Mouse (Mus musculus) neural tube, embryonic 11.5 days (tissue): ENCODE results near the gene Adamts8. TPM values are rescaled to one million over a fixed set of nuclear protein-coding genes. Genes with fewer than 3 reads are reported as not detected.

Experiments used
- ATAC-seq: fragments of 200-750 bp; cut with Nextera tagmentation; 2 replicates; pipeline ENCODE4 v1.8.0; 2017; ENCODE audit warnings: moderate number of reproducible peaks, mild to moderate bottlenecking, moderate TSS enrichment, moderate library complexity; ENCODE audit not compliant: insufficient read depth, low FRiP score, low TSS enrichment
- DNase-seq: peaks from one replicate; pipeline ENCODE4 v3.0.0-alpha.2; 2015; ENCODE audit warnings: low spot score
- H3K27ac ChIP-seq: fragments of 300-500 bp; sonication (generic); 2 replicates; pipeline ENCODE4 v1.5.1; 2014; ENCODE audit warnings: low read depth, mild to moderate bottlenecking, low read length
- H3K27me3 ChIP-seq: fragments of 300-500 bp; sonication (generic); 2 replicates; pipeline ENCODE4 v1.6.1; 2014; ENCODE audit warnings: mild to moderate bottlenecking, low read length, mixed read lengths; ENCODE audit not compliant: control insufficient read depth, insufficient read depth
- H3K36me3 ChIP-seq: fragments of 300-500 bp; sonication (generic); 2 replicates; pipeline ENCODE4 v1.6.1; 2014; ENCODE audit warnings: mild to moderate bottlenecking, low read length, moderate library complexity, mixed read lengths; ENCODE audit not compliant: control insufficient read depth, insufficient read depth
- H3K4me1 ChIP-seq: fragments of 300-500 bp; sonication (generic); 2 replicates; pipeline ENCODE4 v1.6.1; 2014; ENCODE audit warnings: low read length, mixed read lengths; ENCODE audit not compliant: control insufficient read depth, insufficient read depth
- H3K4me2 ChIP-seq: fragments of 300-500 bp; sonication (generic); 2 replicates; pipeline ENCODE4 v1.6.1; 2014; ENCODE audit warnings: low read depth, mild to moderate bottlenecking, moderate library complexity
- H3K4me3 ChIP-seq: fragments of 300-500 bp; sonication (generic); 2 replicates; pipeline ENCODE4 v1.5.1; 2014; ENCODE audit warnings: low read depth, low read length
- H3K9ac ChIP-seq: fragments of 300-500 bp; sonication (generic); 2 replicates; pipeline ENCODE4 v1.6.1; 2014; ENCODE audit warnings: mild to moderate bottlenecking, low read length
- H3K9me3 ChIP-seq: fragments of 300-500 bp; sonication (generic); 2 replicates; pipeline ENCODE4 v1.6.1; 2016; ENCODE audit warnings: low read length; ENCODE audit not compliant: control insufficient read depth
- WGBS: fragments of 180-500 bp; shearing (Covaris S2); extraction: QIAGEN DNeasy Blood & Tissue Kit; methylation state at CpG from one replicate; pipeline ENCODE4 v1.1.7; 2014; 5-methylcytosine and 5-hydroxymethylcytosine counted together
- polyA plus RNA-seq: library from polyadenylated mRNA; unstranded; fragments of >200 nt; fragmentation: Nextera tagmentation; extraction: Ambion mirVana; gene quantifications from 2 replicates; pipeline ENCODE4 v1.2.1, GENCODE M21; 2014

Gene Adamts8
- polyA plus RNA-seq, 1 experiment from 2014 or later = 0.46 TPM

GRCm38 (mm10) chr9:30953287-30953686 lies 10.9 kb downstream of the Adamts8 start:
- Histone ChIP-seq H3K27ac (no peak overlapping the region), H3K27me3 (no peaks in the 10 kb centered on the region), H3K9ac (no peak overlapping the region), H3K4me3 (no peak overlapping the region), H3K36me3 (no peaks in the 10 kb centered on the region), H3K9me3 (no peaks in the 10 kb centered on the region), H3K4me2 (no peak overlapping the region), H3K4me1 (no peaks in the 10 kb centered on the region)
- ATAC-seq (no peak), DNase-seq (no peak)
- WGBS = 63% methylated on average over 8 of the region's 8 CpGs

- Histone ChIP-seq H3K4me3 (no peak overlapping the region), H3K27ac (no peak overlapping the region)
These were observed 12.9 kb downstream of the Adamts8 start for GRCm38 (mm10) chr9:30955246-30955645.

GRCm38 (mm10) chr9:30963780-30964179 lies 21.4 kb downstream of the Adamts8 start:
- DNase-seq (no peak), ATAC-seq (no peak)
- Histone ChIP-seq H3K9ac (no peak overlapping the region), H3K4me3 (no peak overlapping the region), H3K9me3 (no peaks in the 10 kb centered on the region), H3K27me3 (no peaks in the 10 kb centered on the region), H3K4me1 (no peaks in the 10 kb centered on the region), H3K4me2 (no peak overlapping the region), H3K27ac (no peak overlapping the region), H3K36me3 (no peaks in the 10 kb centered on the region)
- 91% methylated on average over 4 of the region's 4 CpGs for WGBS

More at GRCm38 (mm10) chr9:30955246-30955645, 12.9 kb downstream of the Adamts8 start:
- no peaks in the 10 kb centered on the region for H3K9me3 ChIP-seq
- ATAC-seq (no peak), DNase-seq (no peak)
- WGBS = 93% methylated on average over 9 of the region's 9 CpGs
- H3K9ac ChIP-seq = no peak overlapping the region
- no peak overlapping the region for H3K4me2 ChIP-seq
- H3K4me1 ChIP-seq = no peaks in the 10 kb centered on the region
- H3K36me3 ChIP-seq = no peaks in the 10 kb centered on the region
- no peaks in the 10 kb centered on the region for H3K27me3 ChIP-seq

GRCm38 (mm10) chr9:30964685-30965084 lies 22.3 kb downstream of the Adamts8 start:
- Histone ChIP-seq H3K36me3 (no peaks in the 10 kb centered on the region), H3K27ac (no peak overlapping the region), H3K9ac (no peak overlapping the region), H3K4me1 (no peaks in the 10 kb centered on the region), H3K4me2 (no peak overlapping the region), H3K9me3 (no peaks in the 10 kb centered on the region), H3K4me3 (no peak overlapping the region), H3K27me3 (no peaks in the 10 kb centered on the region)
- 79% methylated on average over 10 of the region's 10 CpGs for WGBS
- ATAC-seq (no peak), DNase-seq (no peak)

GRCm38 (mm10) chr9:30966881-30967280 lies 24.5 kb downstream of the Adamts8 start:
- H3K9me3 ChIP-seq = no peaks in the 10 kb centered on the region
- H3K4me1 ChIP-seq = no peaks in the 10 kb centered on the region
- H3K36me3 ChIP-seq = no peaks in the 10 kb centered on the region
- no peak overlapping the region for H3K27ac ChIP-seq
- DNase-seq (no peak), ATAC-seq (no peak)
- H3K9ac ChIP-seq = no peak overlapping the region
- H3K4me3 ChIP-seq = no peak overlapping the region
- no peak overlapping the region for H3K4me2 ChIP-seq
- no peaks in the 10 kb centered on the region for H3K27me3 ChIP-seq
- WGBS = 69% methylated on average over 7 of the region's 7 CpGs

- H3K4me1 ChIP-seq = no peaks in the 10 kb centered on the region
- WGBS = 82% methylated on average over 6 of the region's 6 CpGs
- DNase-seq = no peak
These were observed 25.8 kb downstream of the Adamts8 start for GRCm38 (mm10) chr9:30968130-30968529.

GRCm38 (mm10) chr9:30970001-30970400 lies 27.6 kb downstream of the Adamts8 start:
- Histone ChIP-seq H3K9ac (no peak overlapping the region), H3K36me3 (no peaks in the 10 kb centered on the region), H3K9me3 (no peaks in the 10 kb centered on the region), H3K27ac (no peak overlapping the region), H3K4me3 (no peak overlapping the region), H3K4me1 (no peaks in the 10 kb centered on the region), H3K4me2 (no peak overlapping the region), H3K27me3 (no peaks in the 10 kb centered on the region)
- 75% methylated on average over 3 of the region's 3 CpGs for WGBS
- no peak for DNase-seq
- no peak for ATAC-seq

More at GRCm38 (mm10) chr9:30968130-30968529, 25.8 kb downstream of the Adamts8 start:
- H3K36me3 ChIP-seq = no peaks in the 10 kb centered on the region
- no peaks in the 10 kb centered on the region for H3K27me3 ChIP-seq
- no peak for ATAC-seq
- no peak overlapping the region for H3K9ac ChIP-seq
- H3K4me3 ChIP-seq = no peak overlapping the region
- H3K9me3 ChIP-seq = no peaks in the 10 kb centered on the region
- no peak overlapping the region for H3K4me2 ChIP-seq
- no peak overlapping the region for H3K27ac ChIP-seq

- Histone ChIP-seq H3K4me3 (no peak overlapping the region), H3K36me3 (no peaks in the 10 kb centered on the region), H3K27me3 (no peaks in the 10 kb centered on the region), H3K4me1 (no peaks in the 10 kb centered on the region), H3K9me3 (no peaks in the 10 kb centered on the region), H3K9ac (no peak overlapping the region), H3K27ac (no peak overlapping the region), H3K4me2 (no peak overlapping the region)
- WGBS = 54% methylated on average over 4 of the region's 4 CpGs
- DNase-seq (no peak), ATAC-seq (no peak)
These were observed 29.6 kb downstream of the Adamts8 start for GRCm38 (mm10) chr9:30971967-30972366.

GRCm38 (mm10) chr9:30976339-30977023 lies 34.1 kb downstream of the Adamts8 start:
- Histone ChIP-seq H3K4me2 (no peak overlapping the region), H3K27ac (no peak overlapping the region), H3K36me3 (no peaks in the 10 kb centered on the region), H3K9ac (no peak overlapping the region), H3K4me1 (no peaks in the 10 kb centered on the region), H3K27me3 (no peaks in the 10 kb centered on the region), H3K9me3 (no peaks in the 10 kb centered on the region), H3K4me3 (no peak overlapping the region)
- WGBS = 73% methylated on average over 11 of the region's 11 CpGs
- no peak for DNase-seq
- ATAC-seq = no peak
